Mouse (Mus musculus): ENCODE results near the gene Rpa2. TPM values are rescaled to one million over a fixed set of nuclear protein-coding genes. Genes with fewer than 3 reads are reported as not detected.

The Rpa2 gene
- polyA plus RNA-seq, 3 experiments from 2014 or later = 61.0 to 124 (median 76.1) TPM

DNA sequence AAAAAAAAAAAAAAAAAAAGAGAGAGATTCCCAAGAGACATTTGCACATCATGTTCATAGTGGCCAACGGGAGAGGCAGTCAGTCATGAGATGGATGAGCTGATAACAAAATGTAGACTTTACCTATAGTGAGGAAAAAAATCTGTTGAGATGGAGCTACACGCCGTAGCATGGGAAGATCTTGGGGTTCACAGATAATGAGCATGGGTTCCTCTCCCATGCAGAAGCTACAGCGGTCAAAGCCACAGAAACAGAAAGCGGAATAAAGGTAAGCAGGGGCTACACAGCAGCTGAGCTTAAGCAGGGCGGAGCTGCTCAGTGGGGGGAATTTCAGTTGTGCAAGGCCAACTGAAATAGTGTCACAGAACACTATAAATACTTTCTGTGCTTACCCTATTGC lies 36.2 kb downstream of the Rpa2 start:
- no peak for ATAC-seq

DNA sequence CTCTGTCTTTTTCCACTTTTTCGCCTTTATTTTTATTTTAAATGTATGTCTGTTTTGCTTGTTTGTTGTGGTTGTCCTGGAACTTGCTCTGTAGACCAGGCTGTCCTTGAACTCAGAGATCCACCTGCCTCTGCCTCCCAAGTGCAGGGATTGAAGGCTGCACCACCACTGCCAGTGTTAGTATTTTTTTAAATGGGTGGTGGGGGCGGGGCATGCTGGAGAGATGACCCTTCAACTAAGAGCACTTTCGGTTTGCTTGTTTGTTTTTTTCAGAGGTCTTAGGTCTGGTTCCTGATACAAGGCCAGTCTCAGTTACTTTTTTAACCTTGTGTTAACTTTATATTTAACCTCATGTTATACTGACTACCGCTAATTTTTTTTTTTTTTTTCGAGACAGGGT lies 37.0 kb downstream of the Rpa2 start:
- no peak for ATAC-seq

DNA sequence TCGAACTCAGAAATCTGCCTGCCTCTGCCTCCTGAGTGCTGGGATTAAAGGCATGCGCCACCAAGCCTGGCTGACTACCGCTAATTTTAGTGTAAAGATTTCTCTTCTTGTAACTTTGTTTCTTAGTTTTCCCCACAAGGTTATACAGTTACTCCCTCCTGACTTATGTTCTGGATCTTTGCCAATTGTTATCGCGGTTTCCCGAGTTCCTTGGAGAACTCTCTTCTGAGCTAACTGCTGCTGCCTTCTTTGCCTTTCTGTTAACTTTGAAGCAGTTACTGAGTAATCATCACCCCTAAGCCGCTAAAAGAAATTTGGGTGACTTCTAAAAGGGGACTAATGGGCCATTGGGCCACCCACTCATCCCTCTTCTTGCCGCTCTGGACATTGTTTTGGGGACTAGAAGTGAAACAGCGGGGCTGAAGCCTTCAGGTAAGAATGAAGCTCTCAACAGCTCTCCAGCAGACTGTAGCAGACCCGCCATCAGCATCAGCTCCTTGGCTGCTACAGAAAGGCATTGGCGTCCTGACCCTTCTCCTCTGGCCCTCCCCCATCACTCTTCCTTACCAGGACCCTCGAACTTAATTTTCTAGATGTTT lies 37.6 kb downstream of the Rpa2 start:
- ATAC-seq = no peak

DNA sequence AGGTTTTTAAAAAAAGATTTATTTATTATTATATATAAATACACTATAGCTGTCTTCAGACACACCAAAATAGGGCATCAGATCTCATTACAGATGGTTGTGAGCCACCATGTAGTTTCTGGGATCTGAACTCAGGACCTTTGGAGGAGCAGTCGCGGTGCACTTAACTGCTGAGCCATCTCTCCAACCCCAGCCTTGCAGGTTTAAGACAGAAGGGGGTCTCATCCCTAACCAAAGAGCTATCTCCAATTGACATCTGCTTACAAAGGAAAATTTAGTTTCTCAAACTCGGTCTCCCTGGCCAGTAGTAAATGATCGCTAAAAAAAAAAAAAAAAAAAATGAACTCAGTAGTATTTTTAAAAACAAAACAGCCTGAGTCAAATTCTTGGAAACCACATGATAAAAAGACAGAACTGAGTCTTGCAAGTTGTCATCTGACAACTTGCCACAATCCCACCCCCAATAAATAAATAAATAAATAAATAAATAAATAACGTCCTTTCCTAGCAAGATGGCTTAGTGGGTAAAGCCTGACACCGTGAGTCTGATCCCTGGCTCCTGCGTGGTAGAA lies 38.6 kb downstream of the Rpa2 start:
- ATAC-seq = no peak

GRCm38 (mm10) chr4:132807771-132808641 lies 39.9 kb downstream of the Rpa2 start:
- ATAC-seq = no peak

DNA sequence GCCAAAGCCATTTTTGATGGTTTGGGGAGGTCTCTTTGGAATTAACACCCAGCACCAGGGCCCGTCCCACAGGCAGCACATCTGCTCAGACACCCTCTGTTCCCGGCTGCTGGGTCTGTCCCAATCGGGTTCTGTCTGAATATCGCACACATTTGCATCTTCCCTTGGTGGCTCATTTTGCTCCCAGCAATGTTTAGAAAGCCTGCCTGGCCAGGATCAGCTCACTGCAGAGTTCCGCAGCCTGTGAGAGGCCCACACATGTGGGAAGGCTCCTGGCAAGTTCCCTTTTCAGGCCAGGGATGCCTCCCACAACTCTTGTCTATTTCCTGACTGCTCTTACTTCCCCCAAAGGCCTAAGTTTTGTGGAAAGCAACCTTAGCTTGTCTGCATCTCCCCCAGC lies 41.5 kb downstream of the Rpa2 start:
- no peak for ATAC-seq

DNA sequence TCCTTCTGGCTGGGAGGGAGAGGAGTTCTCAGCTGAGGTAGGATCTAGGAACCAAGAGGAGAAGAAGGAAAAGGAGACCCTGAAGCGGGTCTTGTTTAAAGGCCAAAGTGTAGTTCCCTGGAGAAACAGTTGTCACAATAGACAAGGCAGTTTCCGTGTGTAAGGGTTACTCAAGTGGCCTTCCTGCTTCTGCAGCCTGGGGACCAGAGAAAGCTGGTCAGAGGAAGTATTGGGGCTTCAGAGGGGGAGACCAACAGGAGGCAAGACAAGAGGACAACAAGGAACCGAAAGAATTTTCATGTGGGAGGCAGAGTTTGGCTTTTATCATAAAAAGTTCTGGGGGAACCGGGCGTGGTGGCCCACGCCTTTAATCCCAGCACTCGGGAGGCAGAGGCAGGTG lies 48.3 kb downstream of the Rpa2 start:
- ATAC-seq = no peak

- no peak for ATAC-seq
These were observed 48.7 kb downstream of the Rpa2 start for GRCm38 (mm10) chr4:132816855-132817254.

GRCm38 (mm10) chr4:132818442-132818841 lies 50.3 kb downstream of the Rpa2 start:
- ATAC-seq = no peak

DNA sequence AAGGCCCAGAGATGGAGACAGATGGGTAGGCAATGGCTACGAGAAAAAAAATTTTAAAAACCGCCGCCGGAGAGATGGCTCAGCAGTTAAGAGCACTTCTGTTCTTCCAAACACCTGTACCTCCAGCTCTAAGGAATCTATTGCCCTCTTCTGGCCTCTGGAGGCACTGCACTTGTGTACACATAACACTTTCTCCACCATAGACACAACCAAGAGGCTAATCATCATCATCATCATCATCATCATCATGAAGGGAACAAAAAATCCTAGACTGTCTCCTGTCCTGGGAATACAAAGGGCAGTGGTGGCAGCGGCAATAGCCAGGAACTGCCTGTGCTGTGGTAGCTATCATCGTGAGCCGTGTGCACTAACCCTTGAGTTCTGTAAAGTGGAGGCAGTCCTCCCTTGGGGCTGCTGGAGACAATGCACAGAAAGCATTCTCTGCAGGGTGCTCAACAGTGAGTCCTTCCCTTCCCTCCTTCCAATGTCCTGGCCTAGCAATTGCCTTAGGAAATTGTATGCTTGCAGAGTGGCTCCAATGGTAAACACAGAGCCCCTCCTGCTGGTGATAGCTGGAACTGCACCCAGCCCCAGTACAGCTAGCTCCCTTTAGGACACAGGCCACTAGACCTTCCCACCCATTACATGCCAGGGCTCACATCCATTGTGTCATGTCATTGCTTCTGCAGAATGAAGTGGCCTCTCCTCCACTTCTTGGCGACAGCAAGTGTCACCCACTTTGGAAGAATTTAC lies 55.7 kb downstream of the Rpa2 start:
- peak; percentile 65 for ATAC-seq

Other genes starting within 250 kb of the Rpa2 start
- 100 to 1,000 TPM; 180 to 267 (median 200) TPM for gene Atpif1, start 234.7 kb upstream of the Rpa2 start, polyA plus RNA-seq (2017; shearing (Covaris generic))
- 100 to 1,000 TPM; 288 to 351 (median 317) TPM for gene Dnajc8, start 232.8 kb upstream of the Rpa2 start, polyA plus RNA-seq (2017; shearing (Covaris generic))
- gene Ptafr, start 204.3 kb upstream of the Rpa2 start, polyA plus RNA-seq (2017; shearing (Covaris generic)) = 1 to 10 TPM; 1.5 to 3.7 (median 1.9) TPM
- 10 to 100 TPM; 29.4 to 32.5 (median 32.1) TPM for gene Eya3, start 129.3 kb upstream of the Rpa2 start, polyA plus RNA-seq (2017; shearing (Covaris generic))
- 1 to 10 TPM; 2.4 to 9.2 (median 7.8) TPM for gene Xkr8, start 35.8 kb upstream of the Rpa2 start, polyA plus RNA-seq (2017; shearing (Covaris generic))
- gene Smpdl3b, start 11.1 kb upstream of the Rpa2 start, polyA plus RNA-seq (2017; shearing (Covaris generic)) = 1 to 10 TPM; 4.0 to 9.1 (median 4.3) TPM
- gene Themis2, start 28.1 kb downstream of the Rpa2 start, polyA plus RNA-seq (2017; shearing (Covaris generic)) = 1 to 10 TPM in 1 of 3 experiments, under 1 TPM in 2; 0.56 to 5.8 (median 0.71) TPM
- gene Ppp1r8, start 74.8 kb downstream of the Rpa2 start, polyA plus RNA-seq (2017; shearing (Covaris generic)) = 10 to 100 TPM; 21.0 to 37.5 (median 26.5) TPM
- gene Stx12, start 116.2 kb downstream of the Rpa2 start, polyA plus RNA-seq (2017; shearing (Covaris generic)) = 10 to 100 TPM; 35.7 to 37.2 (median 36.6) TPM
- gene Fam76a, start 154.2 kb downstream of the Rpa2 start, polyA plus RNA-seq (2017; shearing (Covaris generic)) = 10 to 100 TPM; 14.2 to 23.1 (median 17.9) TPM
- 1 to 10 TPM; 1.9 to 6.6 (median 3.3) TPM for gene Fgr, start 205.8 kb downstream of the Rpa2 start, polyA plus RNA-seq (2017; shearing (Covaris generic))
- gene Ahdc1, start 242.9 kb downstream of the Rpa2 start, polyA plus RNA-seq (2017; shearing (Covaris generic)) = 1 to 10 TPM; 1.6 to 2.4 (median 2.4) TPM

Measured in inflammation-experienced regulatory T-cells, adult 6 months (primary cell).